Mouse (Mus musculus) heart, embryonic 14.5 days (tissue): ENCODE measurements at regions not wholly inside any gene's neighbourhood (a gene's known extent, or its start where the extent isn't known, plus 50 kb on each side); places are given as distances from the start of the nearest gene placed in this dataset.

Experiments used
- ATAC-seq: fragments of 200-750 bp; cut with Nextera tagmentation; 2 replicates; pipeline ENCODE4 v1.8.0; 2017; ENCODE audit warnings: low read depth, moderate TSS enrichment; ENCODE audit not compliant: insufficient number of reproducible peaks, insufficient read depth, low FRiP score
- H3K27ac ChIP-seq, 2 experiments: fragments of 200-500 bp in 1 of 2; fragments of 300-500 bp in 1 of 2; sonication (generic) in 1 of 2; replicated peaks in 1 of 2; 2 replicates each; pipeline ENCODE4 v1.5.1; 2012 to 2014; ENCODE audit warnings: low read depth in 2 of 2, low read length in 2 of 2, control low read depth in 1 of 2, mild to moderate bottlenecking in 1 of 2, mixed read lengths in 1 of 2; ENCODE audit not compliant: control insufficient read depth in 1 of 2, insufficient read depth in 1 of 2
- H3K27me3 ChIP-seq: fragments of 300-500 bp; sonication (generic); 2 replicates; pipeline ENCODE4 v1.6.1; 2014; ENCODE audit warnings: mild to moderate bottlenecking, low read length, control low read depth; ENCODE audit not compliant: control insufficient read depth, insufficient read depth
- H3K36me3 ChIP-seq: fragments of 300-500 bp; sonication (generic); 2 replicates; pipeline ENCODE4 v1.6.1; 2014; ENCODE audit warnings: mild to moderate bottlenecking, control low read depth, low read length, mixed read lengths; ENCODE audit not compliant: control insufficient read depth, insufficient read depth
- H3K4me1 ChIP-seq, 2 experiments: fragments of 200-500 bp in 1 of 2; fragments of 300-500 bp in 1 of 2; sonication (generic) in 1 of 2; 2 replicates each; pipeline ENCODE4 v1.6.1; 2012 to 2014; ENCODE audit warnings: low read length in 2 of 2, control low read depth in 1 of 2, mixed read lengths in 1 of 2; ENCODE audit not compliant: control insufficient read depth in 2 of 2, insufficient read depth in 2 of 2
- H3K4me2 ChIP-seq: fragments of 300-500 bp; sonication (generic); 2 replicates; pipeline ENCODE4 v1.6.1; 2014; ENCODE audit warnings: mild to moderate bottlenecking, low read length
- H3K4me3 ChIP-seq, 2 experiments: fragments of 200-500 bp in 1 of 2; fragments of 300-500 bp in 1 of 2; sonication (generic) in 1 of 2; 2 replicates each; pipeline ENCODE4 v1.5.1; 2012 to 2014; ENCODE audit warnings: low read length in 2 of 2, mild to moderate bottlenecking in 2 of 2, control low read depth in 1 of 2, low read depth in 1 of 2, moderate library complexity in 1 of 2; ENCODE audit not compliant: control insufficient read depth in 1 of 2, insufficient read depth in 1 of 2
- H3K9ac ChIP-seq: fragments of 300-500 bp; sonication (generic); 2 replicates; pipeline ENCODE4 v1.6.1; 2014; ENCODE audit warnings: mild to moderate bottlenecking, low read length
- H3K9me3 ChIP-seq: fragments of 300-500 bp; sonication (generic); 2 replicates; pipeline ENCODE4 v1.6.1; 2016; ENCODE audit warnings: low read length, control low read depth; ENCODE audit not compliant: control insufficient read depth
- WGBS: fragments of 180-500 bp; shearing (Covaris S2); extraction: QIAGEN DNeasy Blood & Tissue Kit; methylation state at CpG from one replicate; pipeline ENCODE4 v1.1.7; 2014; 5-methylcytosine and 5-hydroxymethylcytosine counted together

- Histone ChIP-seq H3K9me3 (no peaks in the 10 kb centered on the region), H3K4me2 (no peak overlapping the region), H3K9ac (no peak overlapping the region), H3K36me3 (no peaks in the 10 kb centered on the region), H3K4me3 (no peak overlapping the region), H3K27ac (no peak overlapping the region), H3K27me3 (no peaks in the 10 kb centered on the region), H3K4me1 (no peaks in the 10 kb centered on the region)
- 63% methylated on average over 8 of the region's 8 CpGs for WGBS
- no peak for ATAC-seq
These were observed 887.8 kb upstream of the Lrrc6 start for GRCm38 (mm10) chr15:67388514-67388913.

- Histone ChIP-seq H3K9ac (no peak overlapping the region), H3K9me3 (no peaks in the 10 kb centered on the region), H3K4me2 (no peak overlapping the region), H3K27me3 (no peaks in the 10 kb centered on the region), H3K4me3 (no peak overlapping the region), H3K27ac (no peak overlapping the region), H3K36me3 (no peaks in the 10 kb centered on the region), H3K4me1 (no peaks in the 10 kb centered on the region)
- ATAC-seq = no peak
These were observed 886.2 kb upstream of the Lrrc6 start for GRCm38 (mm10) chr15:67386896-67387295.

- H3K9ac ChIP-seq = no peak overlapping the region
- H3K4me1 ChIP-seq = no peaks in the 10 kb centered on the region
- no peak overlapping the region for H3K4me3 ChIP-seq
- H3K27ac ChIP-seq = no peak overlapping the region
- 0 out of 2 replicates have a peak, but pooled peaks cover 2% of the 10 kb centered on the region for H3K9me3 ChIP-seq
- WGBS = 71% methylated on average over 4 of the region's 4 CpGs
- no peaks in the 10 kb centered on the region for H3K36me3 ChIP-seq
- ATAC-seq = no peak
- no peaks in the 10 kb centered on the region for H3K27me3 ChIP-seq
- H3K4me2 ChIP-seq = no peak overlapping the region
These were observed 872.9 kb upstream of the Lrrc6 start for GRCm38 (mm10) chr15:67373599-67373998.

GRCm38 (mm10) chr15:67373030-67373429, 872.3 kb upstream of the Lrrc6 start:
- no peak overlapping the region for H3K4me2 ChIP-seq
- no peaks in the 10 kb centered on the region for H3K4me1 ChIP-seq
- H3K9me3 ChIP-seq = 0 out of 2 replicates have a peak, but pooled peaks cover 2% of the 10 kb centered on the region
- no peaks in the 10 kb centered on the region for H3K36me3 ChIP-seq
- no peak overlapping the region for H3K9ac ChIP-seq
- no peak overlapping the region for H3K27ac ChIP-seq
- H3K4me3 ChIP-seq = no peak overlapping the region
- H3K27me3 ChIP-seq = no peaks in the 10 kb centered on the region
- 73% methylated on average over 8 of the region's 8 CpGs for WGBS
- no peak for ATAC-seq

GRCm38 (mm10) chr15:67364099-67364756, 863.5 kb upstream of the Lrrc6 start:
- no peak; the same call in 1 of the 2 replicates for ATAC-seq
- no peak overlapping the region for H3K4me2 ChIP-seq
- no peaks in the 10 kb centered on the region for H3K27me3 ChIP-seq
- no peaks in the 10 kb centered on the region for H3K36me3 ChIP-seq
- no peak overlapping the region for H3K4me3 ChIP-seq
- peaks cover 5 to 7% of the 10 kb centered on the region in 2 experiments for H3K4me1 ChIP-seq
- WGBS = 68% methylated on average over 4 of the region's 4 CpGs
- H3K9ac ChIP-seq = no peak overlapping the region
- H3K27ac ChIP-seq = no peak overlapping the region
- no peaks in the 10 kb centered on the region for H3K9me3 ChIP-seq

- no peaks in the 10 kb centered on the region for H3K9me3 ChIP-seq
- no peaks in the 10 kb centered on the region for H3K36me3 ChIP-seq
- H3K27me3 ChIP-seq = no peaks in the 10 kb centered on the region
- no peak for ATAC-seq
- no peak overlapping the region; a peak in 2 of 4 replicates for H3K27ac ChIP-seq
- WGBS = 41% methylated on average over 1 of the region's 1 CpGs
- H3K9ac ChIP-seq = no peak overlapping the region
- peaks cover 5 to 7% of the 10 kb centered on the region in 2 experiments for H3K4me1 ChIP-seq
- no peak overlapping the region for H3K4me2 ChIP-seq
- H3K4me3 ChIP-seq = no peak overlapping the region
These were observed 860.4 kb upstream of the Lrrc6 start for GRCm38 (mm10) chr15:67361012-67361571.

- Histone ChIP-seq H3K4me1 (peaks cover 5 to 7% of the 10 kb centered on the region in 2 experiments), H3K9ac (no peak overlapping the region), H3K9me3 (no peaks in the 10 kb centered on the region), H3K27ac (no peak overlapping the region), H3K36me3 (no peaks in the 10 kb centered on the region), H3K4me3 (no peak overlapping the region), H3K4me2 (no peak overlapping the region), H3K27me3 (no peaks in the 10 kb centered on the region)
- WGBS = 89% methylated on average over 3 of the region's 3 CpGs
- ATAC-seq = no peak
These were observed 857.2 kb upstream of the Lrrc6 start for GRCm38 (mm10) chr15:67357867-67358266.

GRCm38 (mm10) chr15:67355334-67355733, 854.6 kb upstream of the Lrrc6 start:
- no peak overlapping the region for H3K27ac ChIP-seq
- H3K4me2 ChIP-seq = no peak overlapping the region
- H3K4me3 ChIP-seq = no peak overlapping the region
- no peaks in the 10 kb centered on the region for H3K4me1 ChIP-seq
- H3K9me3 ChIP-seq = no peaks in the 10 kb centered on the region
- no peak for ATAC-seq
- no peaks in the 10 kb centered on the region for H3K36me3 ChIP-seq
- H3K9ac ChIP-seq = no peak overlapping the region
- no peaks in the 10 kb centered on the region for H3K27me3 ChIP-seq
